Mouse (Mus musculus) left cerebral cortex, postnatal 10 days (tissue): ENCODE data around the gene Lum. TPM values are rescaled to one million over a fixed set of nuclear protein-coding genes. Genes with fewer than 3 reads are reported as not detected.

Experiments used
- total RNA-seq, 2 experiments: library from RNA; stranded (reverse); gene quantifications; 2 replicates each; pipeline ENCODE4 v1.2.3; 2021

Lum gene
- total RNA-seq, 2 experiments from 2014 or later, result 3.2 to 3.8 TPM

Other genes starting within 250 kb of the Lum start
- gene Dcn, start 85.5 kb upstream of the Lum start, total RNA-seq, result 10 to 100 TPM; 24.6 to 33.5 TPM
- not detected for gene Kera, start 41.8 kb downstream of the Lum start, total RNA-seq
- gene Epyc, start 78.9 kb downstream of the Lum start, total RNA-seq, result under 1 TPM; 0.19 to 0.32 TPM
- not detected for gene Ccer1, start 127.9 kb downstream of the Lum start, total RNA-seq
- under 1 TPM in 1 of 2 experiments, not detected in 1; 0.24 TPM for gene C030005K15Rik, start 161.6 kb downstream of the Lum start, total RNA-seq